Mouse (Mus musculus): ENCODE measurements around the gene Phyh.

Phyh gene

GRCm38 (mm10) chr2:4918860-4919739 is at the start of gene Phyh:
TSS of gene Phyh (plus strand) at chr2:4919019.
- DNase-seq (ENCODE audit: low spot score in 2 of 2): peak; percentile 92

GRCm38 (mm10) chr2:4872740-4873139 is 46.1 kb upstream of the Phyh start:
- no peak for DNase-seq (ENCODE audit: low spot score in 2 of 2)

GRCm38 (mm10) chr2:4873331-4873730 is 45.5 kb upstream of the Phyh start:
- no peak for DNase-seq (ENCODE audit: low spot score in 2 of 2)

GRCm38 (mm10) chr2:4875090-4875489 is 43.7 kb upstream of the Phyh start:
- DNase-seq (ENCODE audit: low spot score in 2 of 2): no peak

GRCm38 (mm10) chr2:4876131-4876530 is 42.7 kb upstream of the Phyh start:
- no peak for DNase-seq (ENCODE audit: low spot score in 2 of 2)

- peak; percentile 7 to 9 for DNase-seq (ENCODE audit: low spot score in 2 of 2)
Observed at GRCm38 (mm10) chr2:4880737-4881349, 38.0 kb upstream of the Phyh start.

- DNase-seq (ENCODE audit: low spot score in 2 of 2): peak; percentile 79 to 82
Observed at GRCm38 (mm10) chr2:4881350-4882248, 37.2 kb upstream of the Phyh start, which contains the start of gene Sephs1. TSS of gene Sephs1 (plus strand) at chr2:4881564.

- DNase-seq (ENCODE audit: low spot score in 2 of 2): peak in 1 of 2 experiments; percentile 71
Observed at GRCm38 (mm10) chr2:4882249-4882791, 36.5 kb upstream of the Phyh start.

- DNase-seq (ENCODE audit: low spot score in 2 of 2): no peak
Observed at GRCm38 (mm10) chr2:4883009-4883704, 35.7 kb upstream of the Phyh start.

- no peak for DNase-seq (ENCODE audit: low spot score in 2 of 2)
Observed at GRCm38 (mm10) chr2:4886896-4887295, 31.9 kb upstream of the Phyh start.

GRCm38 (mm10) chr2:4895598-4895997 is 23.2 kb upstream of the Phyh start:
- no peak for DNase-seq (ENCODE audit: low spot score in 2 of 2)

- no peak for DNase-seq (ENCODE audit: low spot score in 2 of 2)
Observed at GRCm38 (mm10) chr2:4896970-4897369, 21.8 kb upstream of the Phyh start.

GRCm38 (mm10) chr2:4900624-4901023 is 18.2 kb upstream of the Phyh start:
- no peak for DNase-seq (ENCODE audit: low spot score in 2 of 2)

GRCm38 (mm10) chr2:4902346-4902745 is 16.5 kb upstream of the Phyh start:
- no peak for DNase-seq (ENCODE audit: low spot score in 2 of 2)

GRCm38 (mm10) chr2:4907120-4907519 is 11.7 kb upstream of the Phyh start:
- DNase-seq (ENCODE audit: low spot score in 2 of 2): no peak

GRCm38 (mm10) chr2:4907916-4908315 is 10.9 kb upstream of the Phyh start:
- DNase-seq (ENCODE audit: low spot score in 2 of 2): no peak

- no peak for DNase-seq (ENCODE audit: low spot score in 2 of 2)
Observed at GRCm38 (mm10) chr2:4908771-4909315, 10.0 kb upstream of the Phyh start.

GRCm38 (mm10) chr2:4909909-4910308 is 8.9 kb upstream of the Phyh start:
- no peak for DNase-seq (ENCODE audit: low spot score in 2 of 2)

- DNase-seq (ENCODE audit: low spot score in 2 of 2): no peak
Observed at GRCm38 (mm10) chr2:4910521-4910920, 8.3 kb upstream of the Phyh start.

- DNase-seq (ENCODE audit: low spot score in 2 of 2): no peak
Observed at GRCm38 (mm10) chr2:4913949-4914348, 4.9 kb upstream of the Phyh start.

- DNase-seq (ENCODE audit: low spot score in 2 of 2): no peak
Observed at GRCm38 (mm10) chr2:4916037-4916436, 2.8 kb upstream of the Phyh start.
